Mouse (Mus musculus) heart, postnatal 25 days (tissue): Measurements from ENCODE around the gene Myh4. TPM values are rescaled to one million over a fixed set of nuclear protein-coding genes. Genes with fewer than 3 reads are reported as not detected.

Experiments
- DNase-seq: peaks from one replicate; pipeline ENCODE4 v3.0.0; 2022; ENCODE audit warnings: low spot score
- intact Hi-C: fragments of 180-260 bp; cut with DNase I; formaldehyde crosslinking; loops from one replicate; pipeline ENCODE4 v1.15.1; 2025
- total RNA-seq, 2 experiments: library from RNA; stranded (reverse); gene quantifications; 2 replicates each; pipeline ENCODE4 v1.2.3; 2021

Myh4 gene
- under 1 TPM in 1 of 2 experiments, not detected in 1; 0.03 TPM for total RNA-seq

GRCm38 (mm10) chr11:67237481-67238079, at the start of gene Myh4:
Myh4 (plus strand) TSS chr11:67238029.
- DNase-seq: no peak
- intact Hi-C loops: no loop called here

DNA sequence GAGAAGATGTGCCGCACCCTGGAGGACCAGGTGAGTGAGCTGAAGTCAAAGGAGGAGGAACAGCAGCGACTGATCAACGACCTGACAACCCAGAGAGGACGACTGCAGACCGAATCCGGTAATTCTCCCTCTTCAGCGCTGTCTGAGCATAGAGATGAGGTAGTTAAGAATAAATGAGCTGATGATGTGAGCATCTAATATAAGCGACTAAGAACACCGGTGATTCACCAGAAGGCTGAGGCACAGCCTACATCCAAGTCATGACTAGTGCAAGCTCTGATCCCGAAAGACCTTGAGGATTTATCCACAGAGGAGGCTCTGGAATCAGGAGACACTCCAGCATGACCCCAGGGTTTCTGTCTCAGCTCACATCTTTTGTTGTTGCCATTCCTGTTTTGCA, 47.5 kb upstream of the Myh4 start:
- intact Hi-C loops: no loop called here
- DNase-seq: no peak

DNA sequence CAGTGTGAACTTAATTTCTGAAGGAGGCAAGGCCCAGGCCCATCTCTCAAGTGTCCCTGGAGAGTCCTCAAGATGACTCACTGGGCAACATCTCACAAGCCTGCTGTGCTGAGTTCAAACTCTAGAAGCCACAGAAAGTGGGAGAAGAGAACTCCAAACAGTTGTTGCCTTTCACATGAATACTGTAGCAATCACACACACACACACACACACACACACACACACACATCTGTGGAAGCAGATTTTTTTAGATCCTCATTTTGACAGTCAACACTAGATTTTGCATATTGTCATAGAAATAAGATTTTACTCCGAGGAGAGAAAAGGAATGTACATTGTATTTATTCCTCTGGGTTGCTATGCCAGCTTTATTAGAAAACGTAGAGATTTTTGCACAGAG, 47.0 kb upstream of the Myh4 start:
- intact Hi-C loops: no loop called here
- no peak for DNase-seq

GRCm38 (mm10) chr11:67191496-67191895, 46.3 kb upstream of the Myh4 start:
- no peak for DNase-seq
- intact Hi-C loops: no loop called here

DNA sequence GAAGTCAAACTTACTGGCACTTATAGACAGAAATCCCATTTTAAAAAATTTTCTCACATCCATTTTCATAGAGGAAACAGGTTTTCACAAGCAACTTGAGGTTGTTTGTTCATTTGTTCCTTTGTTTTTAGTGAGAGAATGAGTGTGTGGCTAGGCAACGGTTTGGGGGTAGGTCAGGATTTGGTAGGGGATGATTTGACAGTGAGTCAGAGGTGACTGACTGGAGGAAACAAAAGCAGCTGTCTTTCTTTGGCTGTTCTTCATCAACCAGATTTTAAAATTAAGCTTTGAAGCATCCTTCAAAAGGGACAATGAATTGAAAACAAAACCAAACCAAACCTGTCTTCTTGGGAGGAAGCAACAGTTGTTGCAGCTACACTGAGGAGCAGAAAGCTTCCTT, 38.5 kb upstream of the Myh4 start:
- DNase-seq: no peak
- intact Hi-C loops: no loop called here

DNA sequence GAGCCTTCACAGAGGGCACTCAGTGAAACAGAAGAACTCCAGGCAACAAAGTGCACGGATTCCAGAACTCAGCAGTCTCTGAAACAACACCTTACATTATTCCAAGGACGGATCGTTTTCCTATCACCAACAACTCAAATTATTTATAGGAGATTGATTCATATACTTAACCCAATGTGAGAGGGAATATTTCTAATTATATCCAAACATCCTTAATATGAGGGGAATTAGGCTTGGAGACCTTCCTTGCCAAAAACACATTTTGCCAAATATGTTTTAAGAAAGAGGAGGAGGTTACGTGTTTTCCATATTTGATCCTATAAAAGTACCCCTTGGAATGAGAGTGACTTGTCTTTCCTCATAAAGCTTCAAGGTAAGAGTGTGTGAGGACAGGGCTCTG, 38.1 kb upstream of the Myh4 start, which contains the start of gene Myh1:
Gene Myh1 (plus strand): TSS at position 301 of the 400 bp plus-strand sequence.
- no peak for DNase-seq
- intact Hi-C loops: no loop called here

- no peak for DNase-seq
- intact Hi-C loops: no loop called here
Measured at GRCm38 (mm10) chr11:67204766-67205165, 33.1 kb upstream of the Myh4 start.

GRCm38 (mm10) chr11:67221803-67222202, 16.0 kb upstream of the Myh4 start:
- DNase-seq: no peak
- intact Hi-C loops: no loop called here

- DNase-seq: no peak
- intact Hi-C loops: no loop called here
Measured at GRCm38 (mm10) chr11:67224466-67224865, 13.4 kb upstream of the Myh4 start.

GRCm38 (mm10) chr11:67228731-67229130, 9.1 kb upstream of the Myh4 start:
- intact Hi-C loops: no loop called here
- DNase-seq: no peak

DNA sequence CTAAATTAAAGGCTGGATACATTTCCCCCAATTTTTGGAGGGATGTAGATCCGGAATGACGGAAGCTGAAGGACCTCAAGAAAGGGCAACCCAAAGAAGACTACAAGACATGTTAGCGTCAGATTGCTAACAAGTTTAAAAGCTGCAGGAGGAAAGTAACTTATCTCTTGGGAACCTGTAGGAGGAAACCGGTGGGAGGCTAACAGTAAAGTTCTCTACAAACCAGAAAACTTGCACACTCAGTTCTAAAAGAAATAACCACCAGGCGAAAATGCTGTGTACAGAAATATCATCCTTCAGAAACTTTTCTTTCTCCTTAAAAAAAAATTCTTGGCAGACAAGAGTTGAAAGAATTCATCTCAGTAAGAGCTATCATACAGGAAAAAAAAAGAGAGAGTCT, 8.7 kb upstream of the Myh4 start:
- DNase-seq: no peak
- intact Hi-C loops: no loop called here

GRCm38 (mm10) chr11:67229946-67230345, 7.9 kb upstream of the Myh4 start:
- peak; percentile 8 for DNase-seq
- intact Hi-C loops: no loop called here

- intact Hi-C loops: loop anchor here (2.0 kb wide), 1 partner anchor 123 kb away; no protein-coding TSS in a partner anchor
- DNase-seq: no peak
Measured at GRCm38 (mm10) chr11:67235639-67236358, 2.0 kb upstream of the Myh4 start.

- DNase-seq: no peak
- intact Hi-C loops: no loop called here
Measured at GRCm38 (mm10) chr11:67236799-67237198, 1.0 kb upstream of the Myh4 start.

- no peak for DNase-seq
- intact Hi-C loops: no loop called here
Measured at GRCm38 (mm10) chr11:67241051-67241450, 3.2 kb downstream of the Myh4 start.

- intact Hi-C loops: no loop called here
- DNase-seq: no peak
Measured at GRCm38 (mm10) chr11:67253691-67254090, 15.9 kb downstream of the Myh4 start.

DNA sequence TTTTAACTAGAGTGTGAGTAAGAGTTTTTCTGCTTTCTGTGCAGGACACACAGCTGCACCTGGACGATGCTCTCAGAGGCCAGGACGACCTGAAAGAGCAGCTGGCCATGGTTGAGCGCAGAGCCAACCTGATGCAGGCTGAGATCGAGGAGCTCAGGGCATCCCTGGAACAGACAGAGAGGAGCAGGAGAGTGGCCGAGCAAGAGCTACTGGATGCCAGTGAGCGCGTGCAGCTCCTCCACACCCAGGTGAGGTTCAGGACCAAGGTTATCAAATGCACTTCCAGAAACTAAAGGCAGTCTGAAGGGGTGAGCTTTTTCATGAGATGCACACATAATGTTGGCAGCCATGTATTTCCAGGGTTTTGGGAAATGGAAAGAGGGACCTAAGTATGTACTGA, 19.2 kb downstream of the Myh4 start:
- DNase-seq: no peak
- intact Hi-C loops: no loop called here

- no peak for DNase-seq
- intact Hi-C loops: no loop called here
Measured at GRCm38 (mm10) chr11:67260956-67261355, 23.1 kb downstream of the Myh4 start.

GRCm38 (mm10) chr11:67276601-67277174, 38.9 kb downstream of the Myh4 start, which contains the start of gene Myh8:
Myh8 (plus strand) TSS chr11:67277124.
- intact Hi-C loops: no loop called here

GRCm38 (mm10) chr11:67293440-67293839, 55.6 kb downstream of the Myh4 start:
- intact Hi-C loops: no loop called here
- DNase-seq: no peak

More at GRCm38 (mm10) chr11:67276601-67277174, 38.9 kb downstream of the Myh4 start, which contains the start of gene Myh8:
- no peak for DNase-seq
